Mouse (Mus musculus): ENCODE data around the gene Ppargc1a. TPM values are rescaled to one million over a fixed set of nuclear protein-coding genes. Genes with fewer than 3 reads are reported as not detected.
A peak's percentile ranks its signal among the peaks of the same experiment; 100 is the strongest.

Ppargc1a gene
- 10 to 100 TPM; 25.9 to 30.6 TPM for total RNA-seq (2021)

GRCm38 (mm10) chr5:51567659-51568058 lies at the start of gene Ppargc1a:
TSS of gene Ppargc1a (minus strand) at chr5:51567726.
- DNase-seq = no peak
- intact Hi-C loops (cut with DNase I) = no loop called here

- DNase-seq = no peak
- intact Hi-C loops (cut with DNase I) = no loop called here
Observed at GRCm38 (mm10) chr5:51616877-51617276, 49.4 kb upstream of the Ppargc1a start.

- DNase-seq = no peak
- intact Hi-C loops (cut with DNase I) = no loop called here
Observed at GRCm38 (mm10) chr5:51612049-51612448, 44.5 kb upstream of the Ppargc1a start.

DNA sequence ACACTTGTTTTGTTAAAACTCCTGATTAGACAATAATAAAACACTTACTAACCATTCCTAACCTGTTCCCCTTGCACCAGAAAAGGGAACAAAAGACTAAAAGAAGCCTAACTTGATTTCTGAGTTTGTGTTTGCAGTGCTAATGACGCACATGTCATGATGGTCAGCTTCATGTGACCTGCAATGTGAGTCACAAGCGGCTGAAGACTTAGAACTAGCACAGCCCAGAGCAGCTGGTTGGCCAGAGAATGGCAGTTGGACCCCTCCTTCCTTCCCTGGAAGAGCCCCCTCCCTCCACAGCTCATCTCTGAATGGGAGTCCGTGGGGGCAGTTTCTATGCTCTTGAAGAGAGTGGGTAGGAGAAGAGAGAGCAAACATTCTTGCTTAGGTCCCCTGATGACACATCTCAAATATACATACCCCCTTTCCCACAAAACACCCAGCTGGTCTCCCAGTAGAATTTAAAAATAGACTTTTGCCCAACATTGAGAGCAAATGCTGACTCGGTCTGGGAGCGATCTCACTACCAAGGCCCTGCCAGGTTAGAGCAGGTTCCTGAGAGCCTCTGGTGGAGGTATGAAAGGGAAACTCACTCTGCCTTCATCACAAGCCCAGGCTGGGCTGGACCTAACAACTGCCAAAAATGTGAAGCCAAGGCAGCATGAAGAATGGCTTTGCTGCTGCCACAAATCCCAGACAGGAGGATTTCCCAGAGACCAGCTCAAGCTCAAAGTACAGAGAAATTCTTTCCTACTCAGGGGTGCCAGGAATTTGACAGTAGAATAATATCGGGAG lies 40.4 kb upstream of the Ppargc1a start:
- DNase-seq = no peak
- intact Hi-C loops (cut with DNase I) = no loop called here

DNA sequence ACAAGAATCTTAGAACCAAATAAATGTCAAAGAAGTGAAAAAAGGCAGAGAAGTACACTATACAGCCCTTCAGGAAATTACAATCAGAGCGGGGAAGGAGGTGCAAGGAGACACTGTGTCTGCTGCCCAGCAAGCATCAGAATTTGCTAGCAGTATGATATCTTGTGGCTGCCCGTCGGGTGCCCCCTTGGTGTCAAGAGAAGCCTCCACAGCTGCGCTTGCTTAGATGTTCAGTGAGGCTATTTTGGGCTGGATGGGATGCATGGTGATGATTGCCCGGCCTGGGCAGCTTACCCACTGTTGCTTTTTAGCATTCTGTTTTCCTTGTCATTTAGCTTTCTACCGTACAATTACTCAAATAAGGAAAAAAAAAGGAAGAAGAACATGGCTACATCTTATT lies 32.0 kb upstream of the Ppargc1a start:
- intact Hi-C loops (cut with DNase I) = no loop called here

GRCm38 (mm10) chr5:51595644-51596043 lies 28.1 kb upstream of the Ppargc1a start:
- intact Hi-C loops (cut with DNase I) = no loop called here
- peak; percentile 12 for DNase-seq

More for the DNA sequence above, 32.0 kb upstream of the Ppargc1a start:
- DNase-seq = no peak

GRCm38 (mm10) chr5:51592206-51592605 lies 24.7 kb upstream of the Ppargc1a start:
- intact Hi-C loops (cut with DNase I) = no loop called here
- DNase-seq = no peak

DNA sequence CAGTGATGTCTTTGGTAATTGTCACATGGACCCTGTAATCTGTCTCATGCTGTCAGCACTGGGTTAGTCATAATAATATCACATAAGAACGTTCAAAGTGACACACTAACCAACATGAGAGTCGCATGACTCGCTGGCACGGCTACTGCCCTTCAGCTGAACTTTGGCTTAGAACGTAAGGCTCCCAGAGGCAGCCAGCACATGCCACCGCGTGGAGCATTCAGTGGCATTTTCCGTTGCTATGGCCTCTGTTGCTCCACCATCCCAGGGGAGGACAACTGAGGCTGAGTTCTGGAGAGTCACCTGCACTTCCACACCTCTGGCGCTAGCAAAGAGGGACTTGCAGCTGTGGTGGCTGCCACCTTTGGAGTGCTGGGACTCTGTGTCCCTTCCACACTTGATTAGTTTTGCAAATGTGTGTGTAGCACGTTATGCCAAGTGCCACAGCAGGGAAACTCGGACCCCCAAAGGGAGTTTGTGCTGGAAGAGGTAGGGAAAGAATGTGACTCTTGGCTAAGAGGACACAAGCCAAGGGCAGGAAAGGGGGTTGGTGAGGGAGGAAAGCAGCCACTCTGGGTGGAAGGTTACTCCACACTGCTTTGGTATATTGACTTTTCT lies 24.1 kb upstream of the Ppargc1a start:
- no peak for DNase-seq
- intact Hi-C loops (cut with DNase I) = no loop called here

DNA sequence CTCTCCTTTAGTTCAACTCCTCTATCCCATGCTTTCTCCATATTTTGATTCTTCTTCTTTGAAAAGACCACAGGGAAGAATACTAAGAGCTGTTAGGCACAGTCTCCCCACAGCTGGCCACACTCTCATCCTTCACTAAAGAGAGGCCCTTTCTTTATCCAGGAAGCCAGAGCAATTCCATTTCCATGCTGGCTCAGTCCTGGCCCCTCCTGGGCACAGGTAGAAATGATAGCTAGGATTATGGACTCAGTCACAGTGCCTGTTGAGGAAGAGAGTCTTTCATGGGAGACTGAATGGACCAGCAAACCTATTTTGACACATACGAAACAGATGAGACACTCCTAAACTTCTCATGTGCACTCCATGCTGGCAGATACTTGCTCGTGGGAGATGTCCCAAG lies 18.7 kb upstream of the Ppargc1a start:
- intact Hi-C loops (cut with DNase I) = no loop called here
- no peak for DNase-seq

- intact Hi-C loops (cut with DNase I) = no loop called here
Observed at GRCm38 (mm10) chr5:51584987-51585386, 17.5 kb upstream of the Ppargc1a start.

GRCm38 (mm10) chr5:51584186-51584585 lies 16.7 kb upstream of the Ppargc1a start:
- intact Hi-C loops (cut with DNase I) = no loop called here
- DNase-seq = no peak

More at GRCm38 (mm10) chr5:51584987-51585386, 17.5 kb upstream of the Ppargc1a start:
- DNase-seq = no peak

DNA sequence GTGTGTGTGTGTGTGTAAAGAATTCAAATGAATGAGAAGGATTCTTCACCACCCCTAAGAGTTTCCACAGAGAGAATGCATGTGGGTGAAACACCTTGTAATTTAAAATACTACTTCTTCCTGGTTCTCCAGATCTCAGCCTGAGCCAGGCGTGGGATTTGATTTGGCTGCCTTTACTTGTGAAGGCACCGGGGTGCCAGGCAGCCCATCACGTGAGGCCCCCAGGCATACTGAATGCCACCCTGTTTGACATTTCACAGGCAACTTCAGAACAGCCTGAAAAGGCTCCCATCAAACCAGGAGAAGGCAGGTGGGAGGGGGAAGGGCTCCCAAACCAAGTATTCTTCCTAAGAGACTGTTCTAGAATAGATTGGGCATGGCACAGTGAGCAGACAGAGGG lies 16.1 kb upstream of the Ppargc1a start:
- intact Hi-C loops (cut with DNase I) = no loop called here
- no peak for DNase-seq

GRCm38 (mm10) chr5:51583030-51583429 lies 15.5 kb upstream of the Ppargc1a start:
- intact Hi-C loops (cut with DNase I) = no loop called here
- DNase-seq = no peak

GRCm38 (mm10) chr5:51582618-51583017 lies 15.1 kb upstream of the Ppargc1a start:
- DNase-seq = peak; percentile 50
- intact Hi-C loops (cut with DNase I) = no loop called here

- intact Hi-C loops (cut with DNase I) = no loop called here
- DNase-seq = no peak
Observed at GRCm38 (mm10) chr5:51577594-51577993, 10.1 kb upstream of the Ppargc1a start.

GRCm38 (mm10) chr5:51573770-51574169 lies 6.2 kb upstream of the Ppargc1a start:
- intact Hi-C loops (cut with DNase I) = no loop called here
- DNase-seq = no peak

GRCm38 (mm10) chr5:51568198-51568690 lies 718 bp upstream of the Ppargc1a start:
- intact Hi-C loops (cut with DNase I) = no loop called here
- peak; percentile 17 for DNase-seq

DNA sequence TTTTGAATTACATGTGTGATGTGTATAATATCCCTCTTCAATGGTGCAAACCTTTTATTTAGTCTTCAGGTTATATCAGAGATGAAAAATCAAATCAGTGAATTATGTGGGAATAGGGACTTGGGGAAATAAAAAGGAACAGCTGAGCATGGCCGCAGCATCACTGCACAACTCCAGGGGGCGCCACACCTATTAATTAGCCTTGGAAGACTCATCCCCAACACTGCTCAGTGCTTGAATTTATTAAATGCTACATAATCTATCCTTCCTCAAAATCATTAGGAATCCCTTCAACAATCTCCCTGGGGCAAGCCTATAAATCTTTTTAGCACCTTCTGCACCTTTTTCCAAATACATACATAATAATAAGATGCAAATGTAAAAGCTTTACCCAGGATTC lies 1.9 kb downstream of the Ppargc1a start:
- intact Hi-C loops (cut with DNase I) = no loop called here
- no peak for DNase-seq

GRCm38 (mm10) chr5:51565038-51565437 lies 2.5 kb downstream of the Ppargc1a start:
- intact Hi-C loops (cut with DNase I) = no loop called here
- no peak for DNase-seq

DNA sequence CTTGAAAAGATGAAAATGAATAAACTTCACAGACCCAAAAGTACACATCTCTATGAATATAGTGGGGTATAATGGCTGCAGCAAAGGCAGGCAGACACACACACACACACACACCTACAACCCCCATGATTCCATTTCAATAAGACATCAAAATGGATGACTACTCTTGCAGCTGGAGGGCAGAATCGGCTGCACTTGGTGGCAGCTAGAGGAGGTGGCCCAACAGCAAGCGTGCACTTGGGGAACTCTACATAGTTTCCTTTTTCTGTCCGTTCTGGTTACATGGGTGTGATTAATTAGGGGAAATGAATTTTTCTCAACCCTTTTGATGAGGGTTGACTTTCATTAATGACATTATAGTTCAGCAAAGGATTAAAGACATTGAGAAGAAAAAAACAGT lies 4.0 kb downstream of the Ppargc1a start:
- intact Hi-C loops (cut with DNase I) = no loop called here

GRCm38 (mm10) chr5:51557607-51558278 lies 9.8 kb downstream of the Ppargc1a start:
- intact Hi-C loops (cut with DNase I) = no loop called here
- DNase-seq = no peak

More for the DNA sequence above, 4.0 kb downstream of the Ppargc1a start:
- no peak for DNase-seq
